Mouse (Mus musculus): ENCODE results near the gene Itgb7. TPM values are rescaled to one million over a fixed set of nuclear protein-coding genes. Genes with fewer than 3 reads are reported as not detected.

Itgb7 gene
- total RNA-seq, 2 experiments from 2014 or later: 0.76 to 1.9 TPM

GRCm38 (mm10) chr15:102198841-102199240 is 32.9 kb downstream of the Itgb7 start:
- DNase-seq (ENCODE audit: low spot score in 2 of 2): no peak

GRCm38 (mm10) chr15:102195373-102195772 is 36.4 kb downstream of the Itgb7 start:
- DNase-seq (ENCODE audit: low spot score in 2 of 2): no peak

DNA sequence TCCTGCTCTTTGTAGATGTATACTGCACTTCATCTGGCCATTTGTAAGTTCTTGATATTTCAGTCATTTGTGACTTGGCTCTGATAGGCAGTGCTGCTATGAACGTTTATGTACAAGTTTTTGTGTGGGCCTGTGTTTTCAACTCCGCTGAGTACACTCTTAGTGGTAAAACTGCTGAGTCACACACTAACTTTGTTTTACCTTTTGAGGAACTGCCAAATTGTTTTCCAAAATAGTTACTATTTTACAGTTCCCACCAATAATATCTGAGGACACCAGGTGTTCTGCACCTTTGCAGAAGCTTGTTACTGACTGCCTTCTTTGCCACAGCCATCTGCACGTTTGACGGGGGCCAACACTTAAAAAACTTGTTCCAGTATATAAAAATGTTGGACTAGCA is 37.3 kb downstream of the Itgb7 start:
- no peak for DNase-seq (ENCODE audit: low spot score in 2 of 2)

- DNase-seq (ENCODE audit: low spot score in 2 of 2): no peak
These were observed 38.1 kb downstream of the Itgb7 start for GRCm38 (mm10) chr15:102193652-102194051.

GRCm38 (mm10) chr15:102192820-102193386 is 38.8 kb downstream of the Itgb7 start:
- DNase-seq (ENCODE audit: low spot score in 2 of 2): no peak

- DNase-seq (ENCODE audit: low spot score in 2 of 2): no peak
These were observed 39.4 kb downstream of the Itgb7 start for GRCm38 (mm10) chr15:102192271-102192812.

GRCm38 (mm10) chr15:102191699-102192098 is 40.0 kb downstream of the Itgb7 start:
- no peak for DNase-seq (ENCODE audit: low spot score in 2 of 2)

GRCm38 (mm10) chr15:102188883-102189282 is 42.9 kb downstream of the Itgb7 start:
- DNase-seq (ENCODE audit: low spot score in 2 of 2): no peak

GRCm38 (mm10) chr15:102188096-102188495 is 43.6 kb downstream of the Itgb7 start:
- no peak for DNase-seq (ENCODE audit: low spot score in 2 of 2)

- no peak for DNase-seq (ENCODE audit: low spot score in 2 of 2)
These were observed 45.5 kb downstream of the Itgb7 start for GRCm38 (mm10) chr15:102186239-102186638.

DNA sequence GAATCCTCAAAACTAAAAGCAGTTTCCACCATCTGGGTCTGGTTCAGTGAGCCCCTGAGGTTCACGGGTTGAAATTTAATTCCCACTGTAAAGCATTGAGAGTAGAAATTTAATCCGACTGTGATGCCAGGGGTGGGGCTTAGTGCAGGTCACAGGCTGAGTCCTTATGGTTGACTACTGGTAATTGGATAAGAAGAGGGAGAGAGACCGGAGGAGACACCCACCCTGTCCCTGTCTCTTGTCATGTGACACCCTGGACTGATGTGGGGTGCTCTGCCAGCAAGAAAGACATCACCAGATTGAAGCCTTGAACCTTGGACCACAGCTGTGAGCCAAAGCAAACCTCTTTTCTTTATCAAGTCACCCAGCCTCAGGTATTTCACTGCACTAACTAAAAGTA is 48.7 kb downstream of the Itgb7 start:
- DNase-seq (ENCODE audit: low spot score in 2 of 2): no peak

DNA sequence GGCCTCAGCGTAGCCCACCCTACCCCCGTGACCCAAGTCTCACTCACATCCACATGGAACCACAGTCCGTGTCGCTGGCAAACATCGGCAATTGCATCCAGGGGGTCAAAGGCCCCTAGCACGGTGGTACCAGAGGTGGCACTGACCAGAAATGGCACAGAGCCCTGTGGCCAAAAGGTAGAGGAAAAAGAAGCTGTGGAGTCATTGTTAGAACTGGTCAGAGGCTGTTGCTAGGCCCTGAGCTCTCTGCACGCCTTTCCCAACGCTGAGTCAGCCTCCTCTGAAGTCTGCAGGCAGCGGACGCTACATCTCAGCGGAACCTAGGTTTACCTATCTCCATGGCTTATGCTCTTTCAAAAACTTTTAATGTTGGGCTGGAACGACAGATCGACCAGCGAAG is 51.8 kb downstream of the Itgb7 start:
- no peak for DNase-seq (ENCODE audit: low spot score in 2 of 2)

DNA sequence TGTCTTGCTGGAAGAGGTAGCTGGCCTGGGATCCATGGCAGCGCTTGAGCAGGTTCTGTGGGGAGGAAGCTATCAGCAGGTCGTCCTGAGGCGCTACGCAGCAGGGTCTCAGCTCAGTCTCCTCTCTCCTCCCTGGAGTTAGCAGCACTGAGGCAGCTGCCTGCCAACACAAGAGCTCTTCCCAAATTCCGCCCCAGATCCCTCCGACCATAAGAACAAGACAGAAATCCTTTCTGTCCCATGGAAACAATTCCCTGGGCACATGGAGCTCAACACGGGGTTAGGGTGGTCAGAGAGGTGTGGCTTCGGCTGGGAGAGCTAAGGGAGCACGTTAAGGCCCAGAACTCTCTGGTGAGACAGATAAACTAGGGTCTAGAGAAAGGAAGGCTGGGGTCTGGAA is 52.6 kb downstream of the Itgb7 start:
- DNase-seq (ENCODE audit: low spot score in 2 of 2): no peak

- peak; percentile 58 to 89 for DNase-seq (ENCODE audit: low spot score in 2 of 2)
These were observed 53.5 kb downstream of the Itgb7 start for GRCm38 (mm10) chr15:102178279-102178678.

- DNase-seq (ENCODE audit: low spot score in 2 of 2): no peak
These were observed 54.3 kb downstream of the Itgb7 start for GRCm38 (mm10) chr15:102177417-102177816.

GRCm38 (mm10) chr15:102176571-102177316 is 55.0 kb downstream of the Itgb7 start:
- DNase-seq (ENCODE audit: low spot score in 2 of 2): no peak

- no peak for DNase-seq (ENCODE audit: low spot score in 2 of 2)
These were observed 55.9 kb downstream of the Itgb7 start for GRCm38 (mm10) chr15:102175736-102176319.

- no peak for DNase-seq (ENCODE audit: low spot score in 2 of 2)
These were observed 58.2 kb downstream of the Itgb7 start for GRCm38 (mm10) chr15:102173581-102173980.

GRCm38 (mm10) chr15:102169064-102169463 is 62.7 kb downstream of the Itgb7 start:
- DNase-seq (ENCODE audit: low spot score in 2 of 2): no peak

GRCm38 (mm10) chr15:102167620-102168021 is 64.1 kb downstream of the Itgb7 start:
- DNase-seq (ENCODE audit: low spot score in 2 of 2): no peak

Measured in layer of hippocampus, adult 18-20 months (tissue).